Comparison of ENCODE assay signal across 7 mouse cellular contexts in the genomic region with DNA sequence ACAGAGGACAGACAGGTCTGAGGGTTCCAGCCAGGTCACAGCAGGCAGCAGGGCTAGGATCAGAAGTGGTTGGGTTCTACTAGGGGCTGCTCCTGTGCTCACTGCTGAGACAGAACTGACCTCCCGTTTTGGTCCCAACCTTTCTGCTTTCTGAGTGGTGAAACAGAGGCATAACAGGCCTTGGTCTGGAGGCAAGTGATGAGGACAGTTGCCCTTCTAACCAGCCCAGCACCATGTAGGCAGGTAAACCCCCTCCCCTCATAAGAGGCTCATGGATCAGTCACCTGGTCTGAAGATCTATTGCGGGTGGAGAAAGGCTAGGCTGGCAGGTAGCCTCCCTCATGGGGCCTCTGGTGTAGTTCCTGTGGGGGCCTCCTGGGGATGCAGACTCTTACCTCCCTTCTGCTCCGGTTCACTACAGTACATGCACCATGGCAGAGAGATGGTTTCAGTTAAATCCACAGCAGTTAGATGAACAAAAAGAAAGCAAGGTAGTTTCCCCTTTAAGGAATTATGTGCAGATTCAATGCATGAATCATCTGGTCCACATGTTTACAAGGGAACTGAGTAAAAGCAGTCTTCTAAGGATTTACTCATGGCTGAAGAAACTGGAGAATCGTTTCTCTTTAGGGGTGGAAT.
DNase-seq lines count a peak whose midpoint lies in the region; ATAC-seq and TF ChIP-seq lines count a peak whose summit lies in the region.

No protein-coding gene starts in this region.

- peak; percentile 36 for ATAC-seq in lung, postnatal 0 days
- ATAC-seq in forebrain, embryonic 13.5 days = peak; percentile 71
- ATAC-seq in limb, embryonic 14.5 days (ENCODE audit: low FRiP score, low read depth) = peak; percentile 65
- peak; percentile 39 for ATAC-seq in stomach, embryonic 16.5 days (ENCODE audit: insufficient read depth, low FRiP score)
- no peak for ATAC-seq in erythroid progenitor cell, adult 5-6 weeks (replicated peaks; ENCODE audit: low FRiP score, poor library complexity, severe bottlenecking)

- no peak for TF ChIP-seq EP300 in lung, postnatal 0 days (IDR thresholded peaks at IDR 0.05)

- 0 out of 2 replicates have a peak overlapping the region, but pooled peaks have one; percentile 15 for H3K27ac ChIP-seq in lung, postnatal 0 days (ENCODE audit: low read length)
- peak overlapping the region; percentile 75 for H3K27ac ChIP-seq in forebrain, embryonic 13.5 days
- H3K27ac ChIP-seq in limb, embryonic 14.5 days (replicated peaks; ENCODE audit: low read depth, low read length) = peak overlapping the region; percentile 90
- peak overlapping the region; percentile 91 for H3K27ac ChIP-seq in stomach, embryonic 16.5 days (ENCODE audit: low read length)

- WGBS in lung, postnatal 0 days = 13% methylated on average over 4 of the region's 4 CpGs
- WGBS in forebrain, embryonic 13.5 days = 54% methylated on average over 4 of the region's 4 CpGs
- 8% methylated on average over 4 of the region's 4 CpGs for WGBS in limb, embryonic 14.5 days
- 9% methylated on average over 4 of the region's 4 CpGs for WGBS in stomach, embryonic 16.5 days

- no peak for TF ChIP-seq POLR2A in limb, embryonic 14.5 days (IDR thresholded peaks at IDR 0.05; ENCODE audit: borderline replicate concordance, extremely low read depth, insufficient read depth, insufficient read length)

- peak; percentile 32 for DNase-seq in lung, postnatal 0 days (ENCODE audit: low spot score)
- DNase-seq in lung, postnatal 14 days = no peak
- peak; percentile 48 for DNase-seq in limb, embryonic 14.5 days (ENCODE audit: low spot score)
- DNase-seq in kidney, adult 18-20 months = no peak

- H3K4me2 ChIP-seq in lung, postnatal 0 days (replicated peaks; ENCODE audit: low read depth, low read length) = no peak overlapping the region
- no peak overlapping the region for H3K4me2 ChIP-seq in forebrain, embryonic 13.5 days
- peak overlapping the region; percentile 20; the same call in 1 of the 2 replicates for H3K4me2 ChIP-seq in limb, embryonic 14.5 days (replicated peaks; ENCODE audit: low read depth, low read length, severe bottlenecking)
- no peak overlapping the region for H3K4me2 ChIP-seq in stomach, embryonic 16.5 days (ENCODE audit: low read depth, low read length)

- no peaks in the 10 kb centered on the region for H3K9me3 ChIP-seq in lung, postnatal 0 days (ENCODE audit: low read length)
- no peaks in the 10 kb centered on the region for H3K9me3 ChIP-seq in forebrain, embryonic 13.5 days (replicated peaks)
- H3K9me3 ChIP-seq in limb, embryonic 14.5 days (ENCODE audit: control insufficient read depth, low read length) = no peaks in the 10 kb centered on the region
- H3K9me3 ChIP-seq in stomach, embryonic 16.5 days (replicated peaks; ENCODE audit: control insufficient read depth, low read length) = no peaks in the 10 kb centered on the region

- H3K27me3 ChIP-seq in lung, postnatal 0 days (replicated peaks; ENCODE audit: insufficient read depth, low read length) = no peaks in the 10 kb centered on the region
- H3K27me3 ChIP-seq in forebrain, embryonic 13.5 days = no peaks in the 10 kb centered on the region
- H3K27me3 ChIP-seq in limb, embryonic 14.5 days (ENCODE audit: control insufficient read depth, insufficient read depth, low read length) = no peaks in the 10 kb centered on the region
- no peaks in the 10 kb centered on the region for H3K27me3 ChIP-seq in stomach, embryonic 16.5 days (ENCODE audit: control insufficient read depth, insufficient read depth, low read length)

- H3K9ac ChIP-seq in lung, postnatal 0 days (replicated peaks; ENCODE audit: low read depth) = no peak overlapping the region
- H3K9ac ChIP-seq in forebrain, embryonic 13.5 days = peak overlapping the region; percentile 21; the same call in 1 of the 2 replicates
- peak overlapping the region; percentile 38 for H3K9ac ChIP-seq in limb, embryonic 14.5 days (ENCODE audit: low read depth, low read length, severe bottlenecking)
- H3K9ac ChIP-seq in stomach, embryonic 16.5 days (ENCODE audit: low read length) = peak overlapping the region; percentile 29

- peaks cover 10% of the 10 kb centered on the region; the same call in 1 of the 2 replicates for H3K4me1 ChIP-seq in lung, postnatal 0 days (ENCODE audit: insufficient read depth, low read depth, low read length)
- peaks cover 16% of the 10 kb centered on the region for H3K4me1 ChIP-seq in forebrain, embryonic 13.5 days
- peaks cover 36% of the 10 kb centered on the region for H3K4me1 ChIP-seq in limb, embryonic 14.5 days (ENCODE audit: control insufficient read depth, insufficient read depth, low read length)
- peaks cover 28% of the 10 kb centered on the region for H3K4me1 ChIP-seq in stomach, embryonic 16.5 days (ENCODE audit: control insufficient read depth, insufficient read depth, low read length)

- H3K36me3 ChIP-seq in lung, postnatal 0 days (ENCODE audit: insufficient read depth, low read length) = no peaks in the 10 kb centered on the region
- H3K36me3 ChIP-seq in forebrain, embryonic 13.5 days (ENCODE audit: poor library complexity, severe bottlenecking) = no peaks in the 10 kb centered on the region
- no peaks in the 10 kb centered on the region for H3K36me3 ChIP-seq in limb, embryonic 14.5 days (ENCODE audit: control insufficient read depth, insufficient read depth, low read length)
- H3K36me3 ChIP-seq in stomach, embryonic 16.5 days (ENCODE audit: control insufficient read depth, insufficient read depth, low read length) = no peaks in the 10 kb centered on the region

- no peak; the same call in 1 of the 2 replicates for TF ChIP-seq CTCF in lung, postnatal 0 days (IDR thresholded peaks at IDR 0.05)

- no peak overlapping the region for H3K4me3 ChIP-seq in lung, postnatal 0 days (ENCODE audit: low read depth, low read length)
- no peak overlapping the region for H3K4me3 ChIP-seq in forebrain, embryonic 13.5 days
- H3K4me3 ChIP-seq in limb, embryonic 14.5 days (replicated peaks; ENCODE audit: low read length) = no peak overlapping the region
- H3K4me3 ChIP-seq in stomach, embryonic 16.5 days (replicated peaks; ENCODE audit: low read length) = no peak overlapping the region

Comparison
In these comparisons a context has a peak if more than half of its experiments do, and no peak if none do; other contexts are left out.
1. DNase-seq: peak in lung, postnatal 0 days (single experiment) and limb, embryonic 14.5 days (single experiment); none in lung, postnatal 14 days (single experiment) and kidney, adult 18-20 months (single experiment).
2. H3K27ac ChIP-seq: peak in every context shown above with its lines; median percentile 91 in stomach, embryonic 16.5 days; 90 in limb, embryonic 14.5 days; 75 in forebrain, embryonic 13.5 days; 15 in lung, postnatal 0 days.